Mouse (Mus musculus): ENCODE measurements around the gene Npas2.
A peak's percentile ranks its signal among the peaks of the same experiment; 100 is the strongest.

Npas2 gene

DNA sequence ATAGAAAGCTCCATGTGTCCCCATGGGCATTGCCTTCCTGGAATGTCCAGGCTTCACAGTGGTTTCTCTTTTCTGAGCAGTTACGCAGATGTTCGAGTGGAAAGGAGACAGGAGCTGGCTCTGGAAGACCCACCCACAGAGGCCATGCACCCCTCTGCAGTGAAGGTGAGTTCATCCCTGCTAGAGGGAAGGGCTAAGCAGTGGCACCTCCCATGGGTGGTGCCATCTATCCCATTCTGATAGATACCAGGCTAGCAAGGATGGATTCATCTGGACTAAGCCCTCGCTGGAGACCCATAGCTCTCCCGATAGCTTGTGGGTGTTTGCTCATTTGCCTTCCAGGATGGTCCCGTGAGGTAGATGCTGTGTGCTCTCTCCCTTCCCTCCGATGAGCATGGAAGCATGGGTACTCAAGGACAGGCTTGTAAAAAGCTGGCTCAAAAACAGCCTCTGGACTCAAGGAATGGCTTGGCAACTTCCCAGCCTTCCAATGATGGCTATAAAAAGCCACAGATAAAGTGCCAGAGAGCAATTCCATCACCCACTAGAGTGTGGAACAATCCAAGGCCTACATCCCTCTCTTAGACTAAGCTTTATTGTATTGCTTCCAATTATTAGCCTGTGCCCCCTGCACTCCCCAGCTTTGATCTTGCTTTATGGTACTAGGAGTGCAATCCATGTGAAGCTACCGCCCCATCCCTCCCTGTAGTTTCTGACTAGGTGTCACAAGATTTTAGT is 137.5 kb downstream of the Npas2 start:
- no peak for DNase-seq (ENCODE audit: low read depth in 1 of 2, low spot score in 2 of 2)

GRCm38 (mm10) chr1:39332456-39332855 is 138.9 kb downstream of the Npas2 start:
- DNase-seq (ENCODE audit: low read depth in 1 of 2, low spot score in 2 of 2) = no peak

DNA sequence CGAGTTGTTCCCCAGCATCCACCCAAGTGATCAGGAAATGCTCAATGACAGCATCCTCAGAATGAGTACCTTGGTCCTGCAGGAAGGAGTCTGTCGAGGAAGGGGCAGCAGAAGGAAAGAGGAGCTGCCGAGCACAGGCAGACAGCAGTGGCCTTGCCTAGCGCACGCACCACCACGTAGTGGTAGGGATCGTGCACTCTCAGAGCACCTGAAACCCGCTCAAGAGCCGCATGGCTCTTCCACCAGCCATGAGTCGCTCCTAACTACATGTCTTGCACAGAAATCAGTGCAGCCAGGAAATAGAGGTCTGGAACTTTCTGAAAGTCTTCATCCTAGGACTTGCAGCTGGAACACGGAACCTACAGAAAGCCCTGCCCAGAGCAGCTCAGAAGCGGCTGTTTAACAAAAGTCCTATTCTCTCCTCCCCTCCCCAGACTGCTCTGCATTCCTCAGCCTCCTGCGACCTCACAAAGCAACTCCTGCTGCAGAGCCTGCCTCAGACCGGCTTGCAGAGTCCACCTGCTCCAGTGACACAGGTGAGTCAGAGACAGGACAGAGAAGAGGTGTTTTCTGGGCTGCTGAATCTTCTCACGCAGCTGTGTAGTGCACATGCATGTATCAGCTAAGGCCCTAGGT is 142.1 kb downstream of the Npas2 start:
- no peak for DNase-seq (ENCODE audit: low read depth in 1 of 2, low spot score in 2 of 2)

GRCm38 (mm10) chr1:39336788-39337187 is 143.3 kb downstream of the Npas2 start:
- DNase-seq (ENCODE audit: low read depth in 1 of 2, low spot score in 2 of 2) = no peak

- no peak for DNase-seq (ENCODE audit: low read depth in 1 of 2, low spot score in 2 of 2)
Observed at GRCm38 (mm10) chr1:39338831-39339230, 145.3 kb downstream of the Npas2 start.

GRCm38 (mm10) chr1:39339455-39339854 is 145.9 kb downstream of the Npas2 start:
- no peak for DNase-seq (ENCODE audit: low read depth in 1 of 2, low spot score in 2 of 2)

GRCm38 (mm10) chr1:39340156-39340555 is 146.6 kb downstream of the Npas2 start:
- no peak for DNase-seq (ENCODE audit: low read depth in 1 of 2, low spot score in 2 of 2)

- no peak for DNase-seq (ENCODE audit: low read depth in 1 of 2, low spot score in 2 of 2)
Observed at GRCm38 (mm10) chr1:39340647-39341046, 147.1 kb downstream of the Npas2 start.

- no peak for DNase-seq (ENCODE audit: low read depth in 1 of 2, low spot score in 2 of 2)
Observed at GRCm38 (mm10) chr1:39341807-39342206, 148.3 kb downstream of the Npas2 start.

- no peak for DNase-seq (ENCODE audit: low read depth in 1 of 2, low spot score in 2 of 2)
Observed at GRCm38 (mm10) chr1:39343242-39343641, 149.7 kb downstream of the Npas2 start.

DNA sequence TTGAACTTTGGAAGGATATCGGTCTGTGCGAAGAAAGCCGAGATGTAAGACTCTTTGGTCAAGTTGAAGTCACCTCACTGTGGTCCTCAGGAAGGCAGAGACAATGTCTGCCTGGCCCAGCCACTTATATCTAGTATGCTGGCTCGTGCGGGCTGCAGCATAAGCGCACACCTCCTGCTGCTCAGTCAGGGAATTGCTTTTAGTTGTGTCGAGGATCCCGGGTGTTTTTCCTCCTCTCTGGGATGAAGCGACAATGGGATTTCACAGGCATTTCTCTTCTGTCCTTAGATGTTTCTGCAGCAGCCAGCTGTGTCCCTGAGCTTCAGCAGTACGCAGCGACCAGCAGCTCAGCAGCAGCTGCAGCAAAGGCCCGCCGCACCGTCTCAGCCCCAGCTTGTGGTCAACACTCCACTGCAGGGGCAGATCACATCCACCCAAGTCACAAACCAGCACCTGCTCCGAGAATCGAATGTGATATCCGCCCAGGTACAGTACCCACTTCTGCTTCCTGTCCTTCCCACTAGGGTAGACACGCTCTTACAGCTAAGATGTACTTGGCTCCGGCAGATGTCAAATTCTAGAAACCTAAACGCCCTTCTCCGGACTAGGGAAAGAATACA is 151.6 kb downstream of the Npas2 start:
- no peak for DNase-seq (ENCODE audit: low read depth in 1 of 2, low spot score in 2 of 2)

DNA sequence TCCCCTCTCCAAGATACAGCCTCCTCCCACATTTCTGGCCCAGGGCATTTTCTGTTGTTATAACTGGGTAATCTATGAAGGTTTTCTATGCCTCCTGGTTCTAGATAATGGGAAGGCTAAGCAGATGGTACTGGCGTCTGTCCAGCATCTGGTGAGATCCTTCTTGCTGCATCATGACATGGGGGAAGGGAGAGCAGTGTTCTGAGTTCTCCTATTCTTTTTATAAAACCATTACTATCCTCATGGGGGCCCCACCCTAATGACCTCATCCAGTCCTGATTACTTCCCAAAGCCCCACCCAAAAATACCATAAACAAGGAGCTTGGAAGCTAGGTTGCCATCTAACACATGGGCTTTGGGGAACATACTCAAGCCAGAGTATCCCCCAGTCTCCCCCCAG is 155.5 kb downstream of the Npas2 start:
- DNase-seq (ENCODE audit: low read depth in 1 of 2, low spot score in 2 of 2) = no peak

- DNase-seq (ENCODE audit: low read depth in 1 of 2, low spot score in 2 of 2) = no peak
Observed at GRCm38 (mm10) chr1:39349427-39349826, 155.9 kb downstream of the Npas2 start.

- no peak for DNase-seq (ENCODE audit: low read depth in 1 of 2, low spot score in 2 of 2)
Observed at GRCm38 (mm10) chr1:39361754-39362514, 168.4 kb downstream of the Npas2 start.

GRCm38 (mm10) chr1:39362515-39362893 is 169.0 kb downstream of the Npas2 start:
- DNase-seq (ENCODE audit: low read depth in 1 of 2, low spot score in 2 of 2) = no peak

GRCm38 (mm10) chr1:39365562-39365961 is 172.0 kb downstream of the Npas2 start:
- no peak for DNase-seq (ENCODE audit: low read depth in 1 of 2, low spot score in 2 of 2)

DNA sequence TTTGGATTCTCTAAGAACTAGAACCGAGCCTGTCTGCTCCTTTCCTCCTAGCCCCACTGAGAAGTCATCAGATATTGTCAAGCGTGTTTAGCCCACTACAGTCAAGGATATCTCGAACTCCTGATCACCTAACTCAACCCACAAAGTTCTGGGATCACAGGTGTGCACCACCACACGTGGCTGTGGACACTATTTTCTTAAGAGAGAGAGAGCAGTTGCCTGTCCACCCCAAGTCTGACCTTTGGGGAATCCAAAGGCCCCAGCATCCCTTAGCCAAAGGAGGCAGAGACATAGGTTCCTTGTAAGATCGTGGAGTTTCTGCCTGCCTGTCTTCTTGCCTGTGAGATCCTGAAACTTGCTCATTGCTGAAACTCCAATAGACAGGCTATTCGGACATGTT is 173.5 kb downstream of the Npas2 start:
- DNase-seq (ENCODE audit: low read depth in 1 of 2, low spot score in 2 of 2) = no peak

GRCm38 (mm10) chr1:39367601-39368266 is 174.2 kb downstream of the Npas2 start, which contains the start of gene Rpl31:
TSS of gene Rpl31 (plus strand) at chr1:39367842.
- peak; percentile 86 to 95 for DNase-seq (ENCODE audit: low read depth in 1 of 2, low spot score in 2 of 2)

DNA sequence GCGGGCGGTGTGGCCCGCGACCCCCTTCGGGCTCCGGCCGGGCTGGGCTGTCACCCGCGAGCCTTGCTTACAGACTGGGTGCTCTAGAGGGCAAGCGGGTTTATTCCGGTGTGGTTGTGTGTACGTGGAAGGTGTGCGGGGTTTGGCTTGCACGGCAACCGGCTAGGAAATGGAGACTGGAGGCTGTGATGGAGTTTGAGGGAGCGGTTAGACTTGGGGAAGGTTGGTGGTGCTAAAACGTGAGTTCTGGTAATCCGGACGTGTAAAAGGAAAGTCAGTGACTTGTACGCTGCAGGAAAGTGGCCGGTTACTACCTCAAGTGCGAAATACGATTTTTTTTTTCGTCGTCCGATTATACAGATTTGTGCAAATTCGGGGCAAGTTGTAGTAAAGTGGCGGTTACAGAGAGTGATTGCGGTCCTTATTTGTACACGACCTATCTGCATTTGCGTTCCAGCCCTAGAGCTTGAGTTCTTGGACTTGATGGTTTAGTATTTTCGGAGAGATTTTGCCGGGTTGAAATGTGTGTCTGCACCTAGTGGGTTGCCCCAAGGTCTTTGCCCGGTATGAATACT is 174.8 kb downstream of the Npas2 start:
- DNase-seq (ENCODE audit: low read depth in 1 of 2, low spot score in 2 of 2) = peak in 1 of 2 experiments; percentile 14

DNA sequence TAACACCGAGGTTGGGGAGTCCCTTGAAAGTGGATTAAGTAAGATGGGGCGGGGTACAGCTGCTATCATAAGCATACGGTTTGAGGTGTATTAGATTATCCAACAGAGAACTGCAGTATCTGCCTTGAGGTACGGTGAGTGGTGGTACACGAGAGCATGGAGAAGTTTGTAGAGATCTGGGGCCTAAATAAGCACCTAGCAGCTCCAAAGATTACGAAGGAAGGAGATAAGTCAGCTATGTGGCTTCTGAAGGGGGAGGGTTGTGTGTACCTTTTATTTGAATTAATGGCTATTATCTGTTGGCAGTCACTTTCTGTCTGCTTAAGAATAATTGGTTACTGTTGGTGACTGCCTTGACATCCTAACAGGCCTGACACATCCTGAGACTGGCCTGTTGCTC is 176.9 kb downstream of the Npas2 start:
- DNase-seq (ENCODE audit: low read depth in 1 of 2, low spot score in 2 of 2) = no peak

All from monocyte, adult 2 months (primary cell).